Mouse (Mus musculus) adrenal gland, postnatal 4 days (tissue): ENCODE measurements around the gene Arid2. TPM values are rescaled to one million over a fixed set of nuclear protein-coding genes. Genes with fewer than 3 reads are reported as not detected.

ENCODE experiments used
- DNase-seq, 2 experiments: peaks; one replicate each; pipeline ENCODE4 v3.0.0; 2021 to 2022; ENCODE audit warnings: low spot score in 2 of 2, mixed read lengths in 2 of 2
- total RNA-seq, 2 experiments: library from RNA; stranded (reverse); gene quantifications; 2 replicates each; pipeline ENCODE4 v1.2.3; 2021

The Arid2 gene
- total RNA-seq, 2 experiments from 2014 or later: 63.6 to 69.3 TPM

DNA sequence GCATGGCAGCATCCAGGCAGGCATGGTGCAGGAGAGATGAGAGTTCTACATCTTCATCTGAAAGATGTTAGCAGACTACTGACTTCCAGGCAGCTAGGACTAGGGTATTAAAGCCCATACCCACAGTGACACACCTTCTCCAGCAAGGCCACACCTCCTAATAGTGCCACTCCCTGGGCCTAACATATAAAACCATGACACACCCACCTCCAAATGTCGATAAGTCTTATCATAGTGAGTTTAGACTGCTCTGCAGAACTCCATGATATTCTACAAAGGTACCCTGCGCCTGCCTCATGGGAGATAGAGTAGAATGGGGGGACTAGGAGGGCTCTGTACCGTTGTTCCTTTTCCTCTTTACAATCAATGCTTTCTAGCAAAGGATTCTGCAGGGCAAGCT is 55.6 kb downstream of the Arid2 start:
- DNase-seq: no peak

DNA sequence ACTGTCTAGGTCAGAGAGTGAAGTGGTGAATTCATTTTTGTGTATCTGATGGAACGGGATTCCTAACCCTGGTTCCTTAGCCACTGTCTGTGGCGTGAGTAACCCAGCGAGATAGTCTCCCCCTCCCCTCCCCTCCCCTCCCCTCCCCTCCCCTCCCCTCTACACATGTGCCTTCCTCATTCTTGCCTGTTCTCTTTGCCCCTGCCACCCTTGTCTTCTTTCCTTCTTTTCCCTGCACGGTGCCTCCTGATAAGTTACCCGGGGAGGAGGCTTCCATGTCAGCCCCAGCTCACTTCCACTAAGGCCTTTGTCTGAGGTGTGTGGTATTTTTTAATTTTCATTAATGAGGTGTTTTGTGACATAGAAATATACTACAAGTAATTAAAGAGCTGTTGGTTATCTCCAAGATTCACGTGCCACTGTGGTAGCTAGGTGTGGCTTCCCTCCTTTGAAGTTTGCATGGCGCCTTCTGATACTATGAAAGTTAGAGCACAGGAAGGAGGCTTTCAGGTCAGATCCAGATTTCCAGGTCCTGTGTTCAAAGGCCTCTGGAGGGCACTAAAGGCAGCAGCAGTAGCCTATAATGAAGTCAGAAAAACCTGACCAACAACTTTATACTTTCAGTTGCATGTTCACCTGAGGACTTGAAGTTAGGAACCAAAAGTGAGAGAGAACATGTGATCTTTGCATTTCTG is 57.4 kb downstream of the Arid2 start:
- no peak for DNase-seq

DNA sequence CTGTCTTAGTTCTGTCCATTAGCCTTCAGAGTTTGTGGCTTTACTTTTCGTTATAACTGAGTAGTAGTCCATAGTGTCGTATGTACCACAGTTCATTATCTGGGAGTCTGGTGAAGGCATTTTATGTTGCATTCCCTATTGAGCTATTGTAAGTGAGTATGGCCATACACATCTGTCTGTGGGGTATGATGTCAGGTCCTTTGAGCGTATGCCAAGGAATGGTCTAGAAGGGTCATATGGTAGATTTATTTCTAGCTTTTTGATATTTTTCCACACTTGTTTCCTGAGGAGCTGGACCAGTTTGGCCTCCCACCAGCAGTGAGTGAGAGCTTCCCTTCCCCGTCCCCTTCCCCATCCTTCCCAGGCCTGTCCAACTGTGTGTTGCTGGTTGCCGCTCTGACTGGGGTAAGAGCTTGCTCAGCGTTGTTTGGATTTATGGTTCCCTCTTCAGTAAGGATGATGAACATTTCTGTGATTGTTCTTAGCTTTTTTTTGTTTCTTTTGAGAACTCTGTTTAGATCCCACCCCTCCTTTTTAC is 58.1 kb downstream of the Arid2 start:
- DNase-seq: no peak

DNA sequence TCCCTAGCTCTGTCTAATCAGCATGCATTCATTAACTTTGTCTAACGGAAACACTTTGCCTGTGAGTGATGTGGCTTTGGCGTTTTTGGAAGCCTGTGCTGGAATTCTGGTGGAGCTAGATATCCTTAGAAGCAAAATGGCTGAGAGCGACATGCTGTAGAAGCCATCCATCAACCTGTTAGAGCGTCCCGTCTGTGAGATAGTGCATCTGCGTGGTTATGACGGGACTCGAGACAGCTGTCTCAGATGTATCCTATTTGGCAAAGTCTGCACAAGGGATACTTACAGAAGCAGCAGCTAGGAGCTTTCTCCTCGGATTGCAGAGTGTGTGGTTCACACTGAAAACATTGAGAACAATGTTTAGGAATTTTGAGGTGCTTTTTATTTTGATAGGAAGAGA is 64.1 kb downstream of the Arid2 start:
- DNase-seq: no peak

DNA sequence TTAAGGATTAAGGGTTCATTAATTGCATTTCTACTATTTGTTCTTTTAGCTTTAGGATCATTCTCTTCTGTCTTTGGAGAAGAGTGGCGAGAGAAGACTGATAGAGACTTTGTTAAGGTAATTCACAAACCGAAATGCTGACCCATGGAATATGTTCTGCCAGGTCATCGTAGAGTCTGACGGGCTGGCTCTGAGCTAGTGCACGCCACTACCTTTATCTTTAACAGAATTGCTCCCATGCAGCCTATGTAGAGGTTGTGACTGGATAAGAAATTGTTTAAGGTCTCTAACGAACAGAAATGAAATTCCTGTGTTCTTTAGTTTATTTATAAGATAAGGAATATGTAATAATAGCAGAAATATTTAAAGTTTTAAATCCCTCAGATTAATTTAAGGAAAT is 71.6 kb downstream of the Arid2 start:
- DNase-seq: no peak

DNA sequence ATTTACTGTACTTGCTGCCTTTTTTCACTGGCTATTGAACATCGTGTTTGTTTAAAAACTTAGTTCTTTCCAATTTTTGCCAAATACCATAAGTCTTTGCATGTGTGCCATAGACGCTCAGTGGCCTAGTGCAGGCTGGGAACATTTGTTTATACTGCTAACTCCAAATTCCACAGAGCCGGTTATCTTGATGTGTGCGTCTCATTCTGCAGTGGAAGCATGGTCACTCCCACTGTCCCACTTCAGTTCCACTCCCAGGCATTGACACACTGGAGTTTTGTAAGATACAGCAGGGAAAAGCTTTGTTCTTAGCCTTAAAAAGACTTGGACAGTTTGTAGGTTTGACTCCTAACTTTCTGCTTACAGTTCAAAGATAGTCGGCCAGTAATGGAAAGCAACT is 73.3 kb downstream of the Arid2 start:
- no peak for DNase-seq

DNA sequence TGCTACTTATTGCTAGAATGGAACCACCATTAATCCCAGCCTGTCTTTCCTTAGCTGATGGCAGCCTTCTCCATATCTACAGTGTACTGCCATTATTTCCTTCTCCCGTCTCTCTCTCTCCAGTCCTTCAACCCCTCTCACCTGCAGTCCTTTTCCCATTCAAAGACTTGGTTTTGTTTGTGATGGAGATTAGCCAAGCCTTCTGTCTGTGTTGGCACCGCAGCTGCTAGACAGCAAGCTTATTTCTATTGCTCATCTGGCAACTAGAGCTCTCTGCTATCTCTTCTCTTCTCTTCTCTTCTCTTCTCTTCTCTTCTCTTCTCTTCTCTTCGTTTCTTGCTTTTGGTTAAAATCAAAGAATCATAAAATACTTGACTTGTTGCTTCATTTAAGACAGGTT is 78.0 kb downstream of the Arid2 start:
- DNase-seq: no peak

DNA sequence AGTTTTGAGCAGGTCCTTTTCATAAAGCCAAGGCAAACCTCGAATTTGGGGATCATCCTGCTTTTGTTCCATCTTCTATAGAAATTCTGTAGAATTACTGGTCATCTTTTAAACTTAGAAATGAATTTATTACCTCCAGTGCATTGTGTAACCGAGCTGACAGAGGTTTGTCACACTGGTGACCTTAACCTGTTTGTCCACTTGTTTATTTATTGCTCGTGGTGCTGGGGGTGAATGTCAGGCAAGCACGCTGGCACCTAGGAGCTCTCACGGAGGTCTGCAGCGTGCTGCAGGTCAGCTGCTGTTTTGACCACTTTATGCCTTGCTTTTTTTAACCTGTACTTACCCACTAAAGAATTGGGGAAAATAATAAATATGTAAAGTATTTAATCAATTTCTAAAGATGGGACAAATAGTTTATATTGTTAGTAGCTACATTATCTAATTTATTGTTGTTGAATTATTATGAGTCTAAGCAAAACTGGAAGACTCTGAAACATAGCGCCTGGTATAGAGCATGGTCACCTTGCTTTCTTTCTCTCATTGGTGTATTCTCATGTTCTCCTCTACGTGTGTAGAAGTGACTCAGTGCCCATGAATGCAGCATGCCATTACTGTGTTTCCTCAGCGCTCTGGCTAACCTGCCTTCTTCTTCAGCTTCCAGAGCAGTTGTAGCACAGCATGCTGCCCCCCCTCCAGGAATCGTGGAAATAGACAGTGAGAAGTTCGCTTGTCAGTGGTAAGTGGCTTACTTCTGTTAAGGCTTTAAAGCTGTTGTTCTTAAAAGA is 79.1 kb downstream of the Arid2 start:
- no peak for DNase-seq

DNA sequence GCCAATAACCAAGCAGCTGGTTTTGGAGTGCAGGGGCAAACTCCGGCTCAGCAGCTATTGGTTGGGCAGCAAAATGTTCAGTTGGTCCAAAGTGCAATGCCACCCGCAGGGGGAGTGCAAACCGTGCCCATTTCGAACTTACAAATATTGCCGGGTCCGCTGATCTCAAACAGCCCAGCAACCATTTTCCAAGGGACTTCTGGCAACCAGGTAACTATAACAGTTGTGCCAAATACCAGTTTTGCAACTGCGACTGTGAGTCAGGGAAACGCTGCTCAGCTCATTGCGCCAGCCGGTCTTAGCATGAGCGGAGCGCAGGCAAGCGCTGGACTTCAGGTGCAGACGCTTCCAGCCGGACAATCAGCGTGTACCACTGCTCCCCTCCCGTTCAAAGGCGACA is 84.0 kb downstream of the Arid2 start:
- DNase-seq: no peak

DNA sequence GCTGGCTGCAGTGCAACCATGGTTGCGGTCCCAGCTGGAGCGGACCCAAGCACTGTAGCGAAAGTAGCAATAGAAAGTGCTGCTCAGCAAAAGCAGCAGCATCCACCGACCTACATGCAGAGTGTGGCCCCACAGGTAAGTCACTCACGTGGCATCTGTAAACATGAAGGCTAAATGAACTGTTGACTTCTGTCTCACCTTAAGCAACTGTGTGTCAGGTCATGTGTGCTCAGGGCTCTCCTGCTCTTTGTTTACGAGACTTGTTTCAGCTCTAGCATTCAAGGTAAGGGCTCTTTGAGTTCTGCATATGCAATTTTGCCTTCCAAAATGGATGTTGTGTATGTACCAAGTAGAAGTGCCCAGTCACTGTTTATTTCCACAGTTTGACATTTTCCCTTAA is 85.3 kb downstream of the Arid2 start:
- DNase-seq: no peak

DNA sequence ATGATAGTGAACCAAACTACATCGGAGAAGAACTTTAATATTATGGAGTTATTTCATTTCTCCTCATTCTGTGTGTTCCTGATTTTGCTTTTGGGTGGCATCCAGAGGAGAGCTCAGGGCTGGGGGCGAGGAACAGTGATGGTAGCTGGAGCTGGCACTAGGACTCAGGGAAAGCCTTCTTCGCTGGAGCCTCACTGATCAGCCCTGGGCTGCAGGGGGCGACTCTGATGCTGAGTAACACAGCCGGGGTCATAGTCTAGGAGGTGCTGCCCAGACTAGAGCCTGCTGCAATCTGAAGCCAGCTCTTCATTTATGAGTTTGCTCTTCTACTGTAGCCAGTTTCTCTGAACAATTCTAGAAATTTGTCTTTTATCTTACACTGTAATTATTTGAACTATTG is 85.8 kb downstream of the Arid2 start:
- DNase-seq: no peak

DNA sequence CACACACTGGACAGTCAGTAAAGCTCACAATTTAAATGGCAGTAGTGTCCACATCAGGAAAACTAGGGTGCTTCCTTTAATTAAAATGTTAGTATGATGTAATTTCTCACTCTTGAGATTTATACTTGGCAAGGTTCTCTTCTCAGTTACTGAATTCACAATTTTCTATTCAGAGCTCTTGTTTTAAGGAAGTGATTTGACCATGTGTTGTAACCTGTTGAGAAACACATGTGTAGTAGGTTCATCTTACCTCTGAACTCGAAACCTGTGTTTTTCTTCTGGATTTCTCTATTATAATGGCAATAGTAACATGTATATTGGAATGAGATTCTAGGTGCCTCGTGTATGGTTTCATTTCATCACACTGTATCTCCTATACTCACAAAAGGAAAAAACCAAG is 88.9 kb downstream of the Arid2 start:
- no peak for DNase-seq

DNA sequence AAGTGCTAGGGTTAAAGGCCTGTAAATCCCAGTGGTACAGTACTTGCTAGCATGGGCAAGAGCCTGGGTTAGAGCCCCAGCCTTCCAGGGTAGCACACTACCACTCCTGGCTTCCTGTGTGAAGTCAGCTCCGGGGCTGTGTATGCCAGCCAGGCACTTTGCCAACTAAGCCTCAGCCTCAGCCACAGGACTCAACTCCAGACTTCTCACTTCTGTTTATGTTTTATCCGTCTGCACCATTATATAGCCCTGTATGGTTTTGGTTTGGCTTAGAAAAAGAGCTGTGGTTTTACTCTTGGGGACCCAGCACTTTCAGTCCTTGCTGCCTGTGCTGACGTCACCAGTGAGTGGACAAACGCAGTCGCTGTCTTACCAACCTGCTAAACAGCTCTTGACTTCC is 89.9 kb downstream of the Arid2 start:
- DNase-seq: no peak

DNA sequence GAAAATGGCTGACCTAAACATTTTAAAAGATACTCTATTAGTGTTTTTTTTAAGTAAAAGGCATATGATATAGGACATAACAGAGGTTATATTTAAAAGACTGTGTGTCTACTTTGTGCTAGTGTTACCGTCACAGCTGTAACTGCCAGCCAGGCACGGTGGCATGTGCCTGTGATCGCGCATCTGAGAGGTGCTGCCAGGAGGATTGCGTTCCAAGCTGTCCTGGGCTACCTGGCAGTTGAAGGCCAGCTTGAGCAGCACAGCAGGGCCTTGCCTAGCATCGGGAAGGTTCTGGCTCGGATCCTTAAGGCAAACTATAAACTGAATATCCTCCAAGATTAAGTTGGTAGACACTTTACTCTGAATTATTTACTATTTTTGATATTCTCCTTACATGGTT is 90.4 kb downstream of the Arid2 start:
- DNase-seq: no peak

DNA sequence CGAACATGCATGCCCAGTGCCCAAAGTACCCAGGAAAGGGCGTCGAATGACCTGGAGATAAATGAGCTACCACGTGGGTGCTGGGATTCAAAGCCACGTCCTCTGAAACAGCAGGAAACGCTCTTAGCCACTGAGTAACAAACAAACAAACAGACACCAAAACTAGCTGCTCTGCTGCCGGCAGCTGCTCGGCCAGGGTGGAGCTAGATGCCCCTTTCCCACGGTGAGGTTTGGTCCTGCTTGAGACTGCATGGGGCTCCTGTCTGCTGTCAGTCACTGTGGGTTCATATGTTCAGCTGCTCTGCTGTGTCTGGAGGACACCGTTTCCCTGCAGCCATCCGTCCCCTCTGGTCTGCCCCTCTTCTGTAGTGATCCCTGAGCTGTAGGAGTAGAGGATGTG is 94.9 kb downstream of the Arid2 start:
- no peak for DNase-seq

DNA sequence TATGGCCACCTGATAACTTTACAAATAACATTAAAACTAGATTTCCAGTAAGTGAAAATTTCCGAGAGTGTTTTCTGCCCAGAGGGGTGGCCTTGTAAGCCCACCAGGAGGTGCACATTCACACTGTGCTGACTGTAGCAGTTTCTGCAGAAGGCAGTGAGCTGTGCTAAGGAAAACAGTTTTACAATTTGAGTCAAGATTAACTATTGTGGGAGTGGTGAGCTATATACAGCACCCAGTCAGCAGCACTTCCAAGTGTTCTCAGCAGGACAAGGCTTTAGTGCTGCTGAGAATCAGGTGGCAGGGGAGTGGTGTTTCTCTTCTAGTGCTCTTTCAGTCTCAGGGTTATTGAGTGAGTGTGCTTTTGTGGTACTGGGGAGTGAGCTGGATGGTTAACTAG is 101.2 kb downstream of the Arid2 start:
- DNase-seq: no peak

DNA sequence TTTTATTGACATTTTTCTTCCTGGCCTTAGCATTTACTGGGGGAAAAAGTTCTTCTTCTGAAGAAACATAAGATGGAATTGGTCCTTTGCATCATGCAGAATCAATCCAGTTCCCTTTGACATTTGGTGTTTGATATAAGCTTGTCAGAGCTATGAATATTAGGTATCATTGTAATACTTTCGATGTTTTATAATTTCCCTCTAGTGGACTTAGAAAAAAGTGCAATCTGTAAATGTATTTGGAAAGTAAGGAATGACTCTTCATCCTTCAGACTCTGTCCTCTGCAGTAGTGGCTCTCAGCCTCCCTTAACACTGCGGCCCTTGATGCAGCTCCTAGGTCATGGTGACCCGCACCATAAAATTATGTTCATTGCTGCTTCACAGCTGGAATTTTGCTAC is 105.6 kb downstream of the Arid2 start:
- no peak for DNase-seq

DNA sequence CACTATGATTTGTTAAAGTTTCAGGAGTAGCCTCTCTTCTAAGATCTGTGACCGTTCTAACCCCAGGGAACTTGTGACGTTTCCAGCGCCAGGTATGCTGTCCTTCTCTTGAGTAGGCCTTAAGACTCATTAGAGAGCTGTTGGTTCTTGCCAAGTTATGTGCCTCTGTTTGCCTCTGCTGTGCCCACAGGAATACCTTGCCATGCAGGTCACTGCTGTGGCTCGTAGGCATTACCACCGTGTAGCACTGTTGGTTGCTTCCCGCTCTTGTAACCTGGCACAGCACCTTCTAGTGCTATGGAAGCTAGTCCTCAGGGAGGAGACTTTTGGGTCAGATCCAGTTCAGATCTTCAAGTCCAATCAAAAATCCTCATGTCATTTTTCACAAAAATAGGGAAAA is 107.8 kb downstream of the Arid2 start:
- no peak for DNase-seq

DNA sequence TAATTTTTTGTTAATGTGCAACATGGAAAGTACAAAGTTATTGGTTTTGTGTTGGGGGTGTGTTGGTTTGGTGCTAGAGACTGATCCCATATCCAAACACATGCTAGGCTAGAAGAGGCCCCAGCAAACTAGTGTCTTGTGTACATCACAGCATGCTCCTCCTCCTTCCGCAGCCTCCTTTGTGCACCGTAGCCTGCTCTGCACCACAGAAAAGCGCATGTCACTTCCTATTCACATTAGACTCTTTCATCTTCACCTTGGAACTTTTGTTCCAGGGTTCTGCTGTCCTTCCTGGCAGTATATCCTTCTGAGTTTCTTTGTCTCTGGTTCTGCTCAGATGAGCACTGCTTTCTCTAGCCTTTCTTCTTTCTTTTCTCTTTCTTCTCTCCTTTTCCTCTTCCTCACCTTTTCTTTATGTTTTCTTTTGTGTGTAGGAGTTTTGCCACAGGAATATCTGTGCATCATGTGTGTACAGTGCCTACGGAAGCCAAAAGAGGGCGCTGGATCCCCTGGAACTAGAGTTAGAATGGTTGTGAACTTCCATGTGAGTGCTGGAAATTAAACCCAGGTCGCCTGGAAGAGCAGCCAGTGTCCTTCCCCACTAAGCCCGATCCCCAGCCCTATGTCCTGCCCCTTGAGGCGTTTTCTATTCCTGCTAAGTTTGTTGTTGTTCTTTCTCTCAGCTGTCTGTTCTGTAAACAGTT is 109.5 kb downstream of the Arid2 start:
- no peak for DNase-seq

DNA sequence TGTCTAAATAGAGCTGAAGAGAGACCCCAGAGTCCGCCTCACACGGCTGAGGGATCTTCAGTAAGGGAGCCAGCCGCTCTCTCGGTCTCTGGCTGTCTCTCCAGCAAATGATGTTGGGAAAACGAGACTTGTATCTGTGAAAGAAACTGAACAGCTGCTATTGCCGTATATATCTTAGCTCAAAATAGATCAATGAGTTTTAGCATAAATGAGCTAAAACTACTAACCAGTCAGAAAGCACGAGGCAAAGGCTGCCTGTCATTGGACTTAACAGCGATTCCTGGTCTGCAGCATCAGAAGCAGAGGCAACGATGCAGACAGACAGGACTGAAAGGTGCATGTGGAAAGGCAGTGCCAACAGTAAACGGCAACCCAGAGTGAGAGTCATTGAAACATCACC is 111.0 kb downstream of the Arid2 start:
- no peak for DNase-seq

DNA sequence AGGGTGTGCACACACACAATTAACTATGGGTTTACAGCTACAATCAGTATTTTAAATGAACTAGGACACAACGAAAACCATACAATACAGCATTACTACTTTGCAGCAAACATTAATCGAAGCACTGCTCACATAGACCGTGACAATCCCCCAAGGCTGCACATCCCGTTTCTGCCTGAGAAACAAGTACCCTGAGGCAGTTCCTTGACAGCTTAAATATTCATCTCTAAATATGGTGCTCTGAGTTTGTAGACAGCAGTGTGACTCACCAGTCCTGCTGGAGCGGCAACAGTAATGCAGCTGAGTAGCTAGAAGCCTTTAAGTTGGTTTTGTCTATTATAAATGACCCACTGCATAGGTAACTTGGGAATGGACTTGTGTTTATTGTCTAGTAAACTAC is 118.2 kb downstream of the Arid2 start:
- DNase-seq: no peak

DNA sequence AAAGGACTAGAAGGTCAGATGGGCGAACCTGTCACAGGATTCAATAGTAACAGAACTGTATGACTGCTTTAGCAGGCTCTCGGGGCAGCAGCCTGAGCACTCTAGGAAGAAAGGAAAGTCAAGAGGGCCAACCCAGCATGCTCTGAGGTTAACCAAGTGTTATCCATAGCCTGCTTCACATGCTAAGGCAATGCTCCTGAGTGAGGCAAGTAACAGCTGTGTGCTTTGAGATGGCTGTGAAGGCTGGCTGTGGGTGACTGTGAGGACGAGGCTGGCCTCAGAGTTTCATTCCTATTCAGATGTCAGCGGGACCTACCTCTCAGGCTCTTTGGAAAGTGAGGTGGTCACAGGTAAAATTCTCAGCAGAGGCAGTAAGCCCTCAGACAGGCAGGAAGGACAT is 118.9 kb downstream of the Arid2 start:
- no peak for DNase-seq
